Mouse (Mus musculus) forebrain, embryonic 13.5 days (tissue): Measurements from ENCODE around the gene Gpr88. TPM values are rescaled to one million over a fixed set of nuclear protein-coding genes. Genes with fewer than 3 reads are reported as not detected.
A peak's percentile ranks its signal among the peaks of the same experiment; 100 is the strongest.

ENCODE experiments used
- ATAC-seq: fragments of 200-750 bp; cut with Nextera tagmentation; 2 replicates; pipeline ENCODE4 v1.8.0; 2017
- H3K27ac ChIP-seq: fragments of 300-500 bp; sonication (generic); 2 replicates; pipeline ENCODE4 v1.5.1; 2015; ENCODE audit warnings: inconsistent platforms, mild to moderate bottlenecking, moderate library complexity
- H3K27me3 ChIP-seq: fragments of 300-500 bp; sonication (generic); 2 replicates; pipeline ENCODE4 v1.6.1; 2015; ENCODE audit warnings: mild to moderate bottlenecking, inconsistent platforms
- H3K36me3 ChIP-seq: fragments of 300-500 bp; sonication (generic); 2 replicates; pipeline ENCODE4 v1.6.1; 2015; ENCODE audit warnings: mild to moderate bottlenecking, inconsistent platforms; ENCODE audit not compliant: poor library complexity, severe bottlenecking
- H3K4me1 ChIP-seq: fragments of 300-500 bp; sonication (generic); 2 replicates; pipeline ENCODE4 v1.6.1; 2015; ENCODE audit warnings: inconsistent platforms
- H3K4me2 ChIP-seq: fragments of 300-500 bp; sonication (generic); 2 replicates; pipeline ENCODE4 v1.6.1; 2015; ENCODE audit warnings: inconsistent platforms, mild to moderate bottlenecking, moderate library complexity
- H3K4me3 ChIP-seq: fragments of 300-500 bp; sonication (generic); 2 replicates; pipeline ENCODE4 v1.5.1; 2015; ENCODE audit warnings: mild to moderate bottlenecking, inconsistent platforms
- H3K9ac ChIP-seq: fragments of 300-500 bp; sonication (generic); 2 replicates; pipeline ENCODE4 v1.6.1; 2015; ENCODE audit warnings: mild to moderate bottlenecking, inconsistent platforms
- H3K9me3 ChIP-seq: fragments of 300-500 bp; sonication (generic); replicated peaks from 2 replicates; pipeline ENCODE4 v1.6.1; 2016; ENCODE audit warnings: inconsistent platforms
- WGBS: fragments of 180-500 bp; shearing (Covaris S2); methylation state at CpG from one replicate; pipeline ENCODE4 v1.1.7; 2015; 5-methylcytosine and 5-hydroxymethylcytosine counted together
- polyA plus RNA-seq: library from polyadenylated mRNA; unstranded; fragments of >200 nt; fragmentation: Nextera tagmentation; extraction: Ambion mirVana; gene quantifications from 2 replicates; pipeline ENCODE4 v1.2.1, GENCODE M21; 2015

Gpr88 gene
- polyA plus RNA-seq, 1 experiment from 2014 or later = 3.8 TPM

GRCm38 (mm10) chr3:116267036-116267654 lies 13.8 kb upstream of the Gpr88 start:
- H3K4me2 ChIP-seq = no peak overlapping the region
- no peaks in the 10 kb centered on the region for H3K27me3 ChIP-seq
- H3K9ac ChIP-seq = no peak overlapping the region
- H3K36me3 ChIP-seq = no peaks in the 10 kb centered on the region
- 89% methylated on average over 2 of the region's 2 CpGs for WGBS
- H3K9me3 ChIP-seq = no peaks in the 10 kb centered on the region
- peak; percentile 41; the same call in 1 of the 2 replicates for ATAC-seq
- no peak overlapping the region for H3K27ac ChIP-seq
- no peak overlapping the region for H3K4me3 ChIP-seq
- H3K4me1 ChIP-seq = no peaks in the 10 kb centered on the region

GRCm38 (mm10) chr3:116266360-116266759 lies 13.1 kb upstream of the Gpr88 start:
- Histone ChIP-seq H3K9me3 (no peaks in the 10 kb centered on the region), H3K4me2 (no peak overlapping the region), H3K27ac (no peak overlapping the region), H3K4me1 (no peaks in the 10 kb centered on the region), H3K9ac (no peak overlapping the region), H3K27me3 (no peaks in the 10 kb centered on the region), H3K36me3 (no peaks in the 10 kb centered on the region), H3K4me3 (no peak overlapping the region)
- WGBS = 82% methylated on average over 3 of the region's 3 CpGs
- ATAC-seq = no peak

GRCm38 (mm10) chr3:116263977-116264376 lies 10.7 kb upstream of the Gpr88 start:
- H3K36me3 ChIP-seq = no peaks in the 10 kb centered on the region
- no peak overlapping the region for H3K27ac ChIP-seq
- no peaks in the 10 kb centered on the region for H3K27me3 ChIP-seq
- no peak overlapping the region for H3K4me3 ChIP-seq
- H3K4me2 ChIP-seq = no peak overlapping the region
- no peak overlapping the region for H3K9ac ChIP-seq
- H3K9me3 ChIP-seq = no peaks in the 10 kb centered on the region
- no peaks in the 10 kb centered on the region for H3K4me1 ChIP-seq
- 85% methylated on average over 1 of the region's 1 CpGs for WGBS
- no peak for ATAC-seq

- Histone ChIP-seq H3K4me2 (no peak overlapping the region), H3K36me3 (no peaks in the 10 kb centered on the region), H3K27ac (no peak overlapping the region), H3K4me3 (no peak overlapping the region), H3K4me1 (no peaks in the 10 kb centered on the region), H3K27me3 (no peaks in the 10 kb centered on the region), H3K9me3 (no peaks in the 10 kb centered on the region), H3K9ac (no peak overlapping the region)
- ATAC-seq = no peak
- WGBS = 88% methylated on average over 5 of the region's 5 CpGs
These were observed 9.8 kb upstream of the Gpr88 start for GRCm38 (mm10) chr3:116263061-116263460.

- Histone ChIP-seq H3K4me3 (no peak overlapping the region), H3K4me1 (peaks cover 23% of the 10 kb centered on the region), H3K9me3 (no peaks in the 10 kb centered on the region), H3K27me3 (peaks cover 36% of the 10 kb centered on the region), H3K27ac (no peak overlapping the region), H3K4me2 (no peak overlapping the region), H3K36me3 (no peaks in the 10 kb centered on the region), H3K9ac (no peak overlapping the region)
- ATAC-seq = no peak
- WGBS = 45% methylated on average over 5 of the region's 5 CpGs
These were observed 2.8 kb upstream of the Gpr88 start for GRCm38 (mm10) chr3:116256104-116256503.

- Histone ChIP-seq H3K36me3 (no peaks in the 10 kb centered on the region), H3K9ac (peak overlapping the region; percentile 74), H3K9me3 (no peaks in the 10 kb centered on the region), H3K4me1 (peaks cover 31% of the 10 kb centered on the region), H3K27me3 (peaks cover 47% of the 10 kb centered on the region), H3K27ac (peak overlapping the region; percentile 33), H3K4me2 (peak overlapping the region; percentile 100), H3K4me3 (peak overlapping the region; percentile 49)
- ATAC-seq = peak; percentile 57
- WGBS = 0% methylated on average over 47 of the region's 48 CpGs
These were observed 855 bp downstream of the Gpr88 start for GRCm38 (mm10) chr3:116252255-116253040.

GRCm38 (mm10) chr3:116251481-116252254 lies 1.6 kb downstream of the Gpr88 start:
- H3K4me2 ChIP-seq = peak overlapping the region; percentile 100
- H3K4me1 ChIP-seq = peaks cover 31% of the 10 kb centered on the region
- 0 out of 2 replicates have a peak overlapping the region, but pooled peaks have one; percentile 33 for H3K27ac ChIP-seq
- H3K27me3 ChIP-seq = peaks cover 47% of the 10 kb centered on the region
- H3K4me3 ChIP-seq = peak overlapping the region; percentile 49
- H3K9me3 ChIP-seq = no peaks in the 10 kb centered on the region
- H3K9ac ChIP-seq = peak overlapping the region; percentile 74
- under 1% methylated on average over 79 of the region's 86 CpGs for WGBS
- peak; percentile 67 for ATAC-seq
- H3K36me3 ChIP-seq = no peaks in the 10 kb centered on the region

GRCm38 (mm10) chr3:116249026-116249425 lies 4.3 kb downstream of the Gpr88 start:
- Histone ChIP-seq H3K4me3 (no peak overlapping the region), H3K9ac (no peak overlapping the region), H3K9me3 (no peaks in the 10 kb centered on the region), H3K27ac (no peak overlapping the region), H3K36me3 (no peaks in the 10 kb centered on the region), H3K4me1 (peaks cover 31% of the 10 kb centered on the region), H3K27me3 (peaks cover 31% of the 10 kb centered on the region), H3K4me2 (no peak overlapping the region)
- no peak for ATAC-seq
- 60% methylated on average over 2 of the region's 2 CpGs for WGBS

- Histone ChIP-seq H3K4me2 (no peak overlapping the region), H3K9ac (no peak overlapping the region), H3K36me3 (no peaks in the 10 kb centered on the region), H3K4me1 (peaks cover 8% of the 10 kb centered on the region), H3K4me3 (no peak overlapping the region), H3K27me3 (no peaks in the 10 kb centered on the region; the same call in 1 of the 2 replicates), H3K27ac (no peak overlapping the region), H3K9me3 (no peaks in the 10 kb centered on the region)
- WGBS = 69% methylated on average over 6 of the region's 6 CpGs
- no peak for ATAC-seq
These were observed 8.8 kb downstream of the Gpr88 start for GRCm38 (mm10) chr3:116244476-116244875.

GRCm38 (mm10) chr3:116242685-116243084 lies 10.6 kb downstream of the Gpr88 start:
- no peak overlapping the region for H3K4me2 ChIP-seq
- H3K9ac ChIP-seq = no peak overlapping the region
- no peaks in the 10 kb centered on the region for H3K4me1 ChIP-seq
- no peak overlapping the region for H3K27ac ChIP-seq
- H3K27me3 ChIP-seq = no peaks in the 10 kb centered on the region; the same call in 1 of the 2 replicates
- 73% methylated on average over 9 of the region's 9 CpGs for WGBS
- no peaks in the 10 kb centered on the region for H3K36me3 ChIP-seq
- no peak overlapping the region for H3K4me3 ChIP-seq
- no peak for ATAC-seq
- no peaks in the 10 kb centered on the region; the same call in 1 of the 2 replicates for H3K9me3 ChIP-seq

- Histone ChIP-seq H3K9ac (no peak overlapping the region), H3K36me3 (no peaks in the 10 kb centered on the region), H3K4me3 (no peak overlapping the region), H3K9me3 (no peaks in the 10 kb centered on the region; the same call in 1 of the 2 replicates), H3K4me2 (no peak overlapping the region), H3K27ac (no peak overlapping the region), H3K4me1 (no peaks in the 10 kb centered on the region), H3K27me3 (no peaks in the 10 kb centered on the region)
- 89% methylated on average over 5 of the region's 5 CpGs for whole genome bisulfite sequencing
- no peak for ATAC-seq
These were observed 15.8 kb downstream of the Gpr88 start for GRCm38 (mm10) chr3:116237527-116237926.

GRCm38 (mm10) chr3:116236856-116237255 lies 16.4 kb downstream of the Gpr88 start:
- Histone ChIP-seq H3K9me3 (no peaks in the 10 kb centered on the region; the same call in 1 of the 2 replicates), H3K9ac (no peak overlapping the region), H3K4me2 (no peak overlapping the region), H3K36me3 (no peaks in the 10 kb centered on the region), H3K27me3 (no peaks in the 10 kb centered on the region), H3K27ac (no peak overlapping the region), H3K4me3 (no peak overlapping the region), H3K4me1 (no peaks in the 10 kb centered on the region)
- ATAC-seq = no peak
- WGBS = 85% methylated on average over 4 of the region's 4 CpGs
